In the genomic region with DNA sequence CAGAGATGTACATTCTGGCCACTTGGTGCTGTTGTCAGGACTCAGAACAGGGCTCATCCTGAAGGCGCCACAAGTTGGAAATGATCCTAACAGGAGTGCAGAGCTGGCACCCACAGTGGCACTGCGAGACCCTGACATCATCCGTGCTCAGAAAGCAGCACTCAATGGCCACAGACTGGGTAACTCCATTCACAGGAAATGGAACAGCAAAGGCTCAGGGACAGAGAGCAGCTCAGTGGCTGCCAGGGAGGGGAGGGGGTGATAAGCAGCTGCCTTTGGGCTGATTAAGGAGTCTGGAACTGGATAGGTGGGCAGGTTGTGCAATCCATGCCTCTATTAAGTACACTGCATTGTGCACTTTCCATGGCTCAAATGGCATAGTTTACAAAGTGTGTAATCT, we compare ENCODE assay signal across 8 mouse cellular contexts. TPM values are rescaled to one million over a fixed set of nuclear protein-coding genes. Genes with fewer than 3 reads are reported as not detected.
DNase-seq lines count a peak whose midpoint lies in the region; ATAC-seq and TF ChIP-seq lines count a peak whose summit lies in the region.

No protein-coding gene starts in this region.

- peak overlapping the region; percentile 26 for H3K4me3 ChIP-seq in gastrocnemius, adult 2 months
- H3K4me3 ChIP-seq in megakaryocyte, embryonic 14.5 days (replicated peaks): peak overlapping the region; percentile 34
- 0 out of 2 replicates have a peak overlapping the region, but pooled peaks have one; percentile 16 for H3K4me3 ChIP-seq in hindbrain, embryonic 10.5 days
- H3K4me3 ChIP-seq in midbrain, embryonic 16.5 days (ENCODE audit: low read depth, low read length): no peak overlapping the region

- H3K4me1 ChIP-seq in megakaryocyte, embryonic 14.5 days: peaks cover 90% of the 10 kb centered on the region
- peaks cover 100% of the 10 kb centered on the region for H3K4me1 ChIP-seq in hindbrain, embryonic 10.5 days (replicated peaks)
- H3K4me1 ChIP-seq in midbrain, embryonic 16.5 days (ENCODE audit: control insufficient read depth, insufficient read depth, low read length): peaks cover 46% of the 10 kb centered on the region

- no peak for ATAC-seq in megakaryocyte, adult 5-6 weeks (ENCODE audit: poor library complexity, severe bottlenecking)
- no peak for ATAC-seq in midbrain, embryonic 16.5 days

- TF ChIP-seq CTCF in gastrocnemius, adult 2 months (IDR thresholded peaks at IDR 0.05): no peak

- H3K4me2 ChIP-seq in midbrain, embryonic 16.5 days (ENCODE audit: low read length): no peak overlapping the region

- peak overlapping the region; percentile 91 for H3K27ac ChIP-seq in gastrocnemius, adult 2 months
- peak overlapping the region; percentile 97 for H3K27ac ChIP-seq in hindbrain, embryonic 10.5 days
- peak overlapping the region; percentile 66 for H3K27ac ChIP-seq in midbrain, embryonic 16.5 days (ENCODE audit: low read length)

- peak overlapping the region; percentile 25; the same call in 1 of the 2 replicates for H3K9ac ChIP-seq in midbrain, embryonic 16.5 days (ENCODE audit: low read depth, low read length)

- no peaks in the 10 kb centered on the region for H3K9me3 ChIP-seq in megakaryocyte, embryonic 14.5 days
- H3K9me3 ChIP-seq in hindbrain, embryonic 10.5 days: no peaks in the 10 kb centered on the region
- H3K9me3 ChIP-seq in midbrain, embryonic 16.5 days (replicated peaks; ENCODE audit: control insufficient read depth, low read length, poor library complexity, severe bottlenecking): no peaks in the 10 kb centered on the region

- peaks cover 64% of the 10 kb centered on the region for H3K27me3 ChIP-seq in megakaryocyte, embryonic 14.5 days (replicated peaks)
- H3K27me3 ChIP-seq in hindbrain, embryonic 10.5 days (ENCODE audit: insufficient read depth, poor library complexity, severe bottlenecking): no peaks in the 10 kb centered on the region
- no peaks in the 10 kb centered on the region; the same call in 1 of the 2 replicates for H3K27me3 ChIP-seq in midbrain, embryonic 16.5 days (ENCODE audit: control insufficient read depth, insufficient read depth, low read depth, low read length)

- DNase-seq in gastrocnemius, adult 2 months: no peak
- no peak for DNase-seq in gastrocnemius, postnatal 14 days
- no peak for DNase-seq in hindbrain, embryonic 10.5 days (ENCODE audit: low spot score)
- no peak for DNase-seq in urinary bladder, postnatal 36 days (ENCODE audit: low spot score in 2 of 2)
- DNase-seq in adrenal gland, adult 2 months: no peak

- peaks cover 16% of the 10 kb centered on the region for H3K36me3 ChIP-seq in megakaryocyte, embryonic 14.5 days (replicated peaks; ENCODE audit: low read length)
- H3K36me3 ChIP-seq in hindbrain, embryonic 10.5 days: peaks cover 94% of the 10 kb centered on the region
- H3K36me3 ChIP-seq in midbrain, embryonic 16.5 days (ENCODE audit: control insufficient read depth, insufficient read depth, low read length): no peaks in the 10 kb centered on the region

- intact Hi-C loops in gastrocnemius, adult 2 months (cut with DNase I): no loop called here
- intact Hi-C loops in gastrocnemius, postnatal 14 days (cut with DNase I; ENCODE audit: low total_unique reads): loop anchor here (5.0 kb wide), 1 partner anchor 46 kb away; no protein-coding TSS in a partner anchor

- 92% methylated on average over 3 of the region's 3 CpGs for WGBS in hindbrain, embryonic 10.5 days
- 92% methylated on average over 3 of the region's 3 CpGs for WGBS in midbrain, embryonic 16.5 days

RNA-seq across cellular contexts. Expression of a gene that starts 20.0 kb away (rescaled TPM):
- total RNA-seq in gastrocnemius, adult 2 months (2021): 10 to 100 TPM in 1 of 2 experiments, 1 to 10 TPM in 1; 6.9 to 11.9 TPM
- 10 to 100 TPM; 17.1 to 18.9 TPM for total RNA-seq in gastrocnemius, postnatal 14 days (2021)
- polyA plus RNA-seq in megakaryocyte, embryonic 14.5 days (2012; ENCODE audit: insufficient read depth, low replicate concordance): 1.2 and 4.2 TPM in 2 replicates
- 37.6 and 43.0 TPM in 2 replicates for total RNA-seq in megakaryocyte, adult 5-6 weeks (2015)
- 22.3 and 48.3 TPM in 2 replicates for total RNA-seq in megakaryocyte, adult 5-6 weeks (2017)
- polyA plus RNA-seq in hindbrain, embryonic 10.5 days (2016; fragmentation: Nextera tagmentation; extraction: Ambion mirVana): 39.1 and 46.4 TPM in 2 replicates
- polyA plus RNA-seq in midbrain, embryonic 16.5 days (2015; fragmentation: Nextera tagmentation; extraction: Ambion mirVana): 10.7 and 11.4 TPM in 2 replicates
- 10 to 100 TPM; 17.6 to 21.1 TPM for total RNA-seq in adrenal gland, adult 2 months (2021)
- 37.1 and 49.2 TPM in 2 replicates for polyA plus RNA-seq in adrenal gland, adult 2 months (2012; rRNA removed)

RNA-seq across cellular contexts. Expression of a gene that starts 51.4 kb away (rescaled TPM):
- 10 to 100 TPM; 27.2 to 30.4 TPM for total RNA-seq in gastrocnemius, adult 2 months (2021)
- 10 to 100 TPM; 20.9 to 24.1 TPM for total RNA-seq in gastrocnemius, postnatal 14 days (2021)
- polyA plus RNA-seq in megakaryocyte, embryonic 14.5 days (2012; ENCODE audit: insufficient read depth, low replicate concordance): 7.6 and 26.1 TPM in 2 replicates
- 41.6 and 43.9 TPM in 2 replicates for total RNA-seq in megakaryocyte, adult 5-6 weeks (2015)
- 31.1 and 34.6 TPM in 2 replicates for total RNA-seq in megakaryocyte, adult 5-6 weeks (2017)
- polyA plus RNA-seq in hindbrain, embryonic 10.5 days (2016; fragmentation: Nextera tagmentation; extraction: Ambion mirVana): 25.2 and 28.9 TPM in 2 replicates
- 18.7 and 20.4 TPM in 2 replicates for polyA plus RNA-seq in midbrain, embryonic 16.5 days (2015; fragmentation: Nextera tagmentation; extraction: Ambion mirVana)
- 10 to 100 TPM; 46.4 to 70.8 TPM for total RNA-seq in adrenal gland, adult 2 months (2021)
- 70.1 and 84.9 TPM in 2 replicates for polyA plus RNA-seq in adrenal gland, adult 2 months (2012; rRNA removed)
